Mouse (Mus musculus): ENCODE measurements at regions not wholly inside any gene's neighbourhood (a gene's known extent, or its start where the extent isn't known, plus 50 kb on each side); places are given as distances from the start of the nearest gene placed in this dataset.

GRCm38 (mm10) chr8:86222715-86223114, 357.8 kb downstream of the Abcc12 start:
- TF ChIP-seq CTCF (IDR thresholded peaks at IDR 0.05; ENCODE audit: extremely low read depth, insufficient read length, insufficient replicate concordance, low read depth, low read length) (no peak), POLR2A (IDR thresholded peaks at IDR 0.05; ENCODE audit: low read depth, low read length) (no peak)

All from small intestine, adult 2 months (tissue).